Mouse (Mus musculus): ENCODE results near the gene Slc41a2. TPM values are rescaled to one million over a fixed set of nuclear protein-coding genes. Genes with fewer than 3 reads are reported as not detected.

Gene Slc41a2
- polyA plus RNA-seq, 2 experiments, result 0.06 to 0.14 TPM

GRCm38 (mm10) chr10:83350689-83351088, 13.0 kb upstream of the Slc41a2 start:
- TF ChIP-seq CTCF (IDR thresholded peaks at IDR 0.05; ENCODE audit: low read depth) (no peak), EP300 (IDR thresholded peaks at IDR 0.05; ENCODE audit: low read depth) (no peak)
- H3K9me3 ChIP-seq (ENCODE audit: control insufficient read depth, low read length), result no peaks in the 10 kb centered on the region
- H3K4me2 ChIP-seq (ENCODE audit: low read depth), result no peak overlapping the region
- no peaks in the 10 kb centered on the region for H3K36me3 ChIP-seq (replicated peaks; ENCODE audit: control insufficient read depth, insufficient read depth, low read depth)
- DNase-seq (ENCODE audit: low read depth in 3 of 3, low spot score in 3 of 3), result no peak
- H3K9ac ChIP-seq (replicated peaks), result no peak overlapping the region
- no peak for ATAC-seq (ENCODE audit: insufficient read depth)
- no peaks in the 10 kb centered on the region for H3K27me3 ChIP-seq (ENCODE audit: control insufficient read depth, insufficient read depth, low read length)
- no peak overlapping the region for H3K27ac ChIP-seq
- H3K4me3 ChIP-seq (ENCODE audit: insufficient read depth in 1 of 2, low read depth in 2 of 2, low read length in 2 of 2), result no peak overlapping the region
- peaks cover 0 to 6% of the 10 kb centered on the region in 2 experiments; a peak in 2 of 4 replicates for H3K4me1 ChIP-seq (replicated peaks; ENCODE audit: control insufficient read depth in 2 of 2, insufficient read depth in 2 of 2, low read length in 1 of 2)
- WGBS (ENCODE audit: insufficient replicate concordance), result 46% methylated on average over 2 of the region's 2 CpGs

- no peak overlapping the region for H3K4me3 ChIP-seq (ENCODE audit: insufficient read depth in 1 of 2, low read depth in 2 of 2, low read length in 2 of 2)
- TF ChIP-seq EP300 (IDR thresholded peaks at IDR 0.05; ENCODE audit: low read depth), result no peak
- no peak for TF ChIP-seq CTCF (IDR thresholded peaks at IDR 0.05; ENCODE audit: low read depth)
- no peaks in the 10 kb centered on the region for H3K9me3 ChIP-seq (ENCODE audit: control insufficient read depth, low read length)
- H3K36me3 ChIP-seq (replicated peaks; ENCODE audit: control insufficient read depth, insufficient read depth, low read depth), result no peaks in the 10 kb centered on the region
- H3K27ac ChIP-seq, result no peak overlapping the region
- no peak for ATAC-seq (ENCODE audit: insufficient read depth)
- 32% methylated on average over 7 of the region's 7 CpGs for WGBS (ENCODE audit: insufficient replicate concordance)
- peaks cover 0 to 2% of the 10 kb centered on the region in 2 experiments; a peak in 1 of 4 replicates for H3K4me1 ChIP-seq (replicated peaks; ENCODE audit: control insufficient read depth in 2 of 2, insufficient read depth in 2 of 2, low read length in 1 of 2)
- H3K4me2 ChIP-seq (ENCODE audit: low read depth), result no peak overlapping the region
- no peaks in the 10 kb centered on the region for H3K27me3 ChIP-seq (ENCODE audit: control insufficient read depth, insufficient read depth, low read length)
- DNase-seq (ENCODE audit: low read depth in 3 of 3, low spot score in 3 of 3), result no peak
- no peak overlapping the region for H3K9ac ChIP-seq (replicated peaks)
Measured at GRCm38 (mm10) chr10:83347494-83347893, 9.8 kb upstream of the Slc41a2 start.

- no peak for TF ChIP-seq EP300 (IDR thresholded peaks at IDR 0.05; ENCODE audit: low read depth)
- TF ChIP-seq CTCF (IDR thresholded peaks at IDR 0.05; ENCODE audit: low read depth), result no peak
- 62% methylated on average over 5 of the region's 5 CpGs for WGBS (ENCODE audit: insufficient replicate concordance)
Measured at GRCm38 (mm10) chr10:83346359-83346736, 8.7 kb upstream of the Slc41a2 start.

DNA sequence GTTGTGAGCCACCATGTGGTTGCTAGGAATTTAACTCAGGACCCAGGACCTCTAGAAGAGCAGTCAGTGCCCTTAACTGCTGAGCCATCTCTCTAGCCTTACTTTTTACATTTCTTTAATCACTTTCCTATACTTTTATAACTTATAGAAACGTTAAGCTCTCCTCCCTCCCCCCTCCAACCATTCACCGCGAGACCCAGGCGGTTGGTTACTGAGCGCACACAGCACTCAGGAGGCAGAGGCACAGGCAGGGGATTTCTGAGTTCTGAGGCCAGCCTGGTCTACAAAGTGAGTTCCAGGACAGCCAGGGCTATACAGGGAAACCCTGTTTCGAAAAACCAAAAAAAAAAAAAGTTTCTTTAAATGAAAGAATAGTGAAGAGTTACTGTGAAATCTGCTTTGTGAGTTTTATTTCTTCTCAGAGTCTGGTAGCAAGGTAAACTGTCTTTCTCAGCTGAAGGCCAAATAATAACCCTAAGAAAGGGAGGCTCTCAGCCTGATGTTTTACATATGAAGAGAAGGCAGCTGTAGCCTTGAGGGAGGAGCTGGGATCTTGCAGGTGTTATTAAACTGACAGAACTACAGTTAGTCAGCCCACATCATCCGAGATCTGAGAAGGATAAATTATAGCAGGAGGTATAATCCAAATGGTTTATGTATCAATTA, 8.1 kb upstream of the Slc41a2 start:
- no peak overlapping the region for H3K9ac ChIP-seq (replicated peaks)
- ATAC-seq (ENCODE audit: insufficient read depth) (no peak), DNase-seq (ENCODE audit: low read depth in 3 of 3, low spot score in 3 of 3) (no peak)
- H3K9me3 ChIP-seq (ENCODE audit: control insufficient read depth, low read length), result no peaks in the 10 kb centered on the region
- H3K4me2 ChIP-seq (ENCODE audit: low read depth), result no peak overlapping the region
- H3K27me3 ChIP-seq (ENCODE audit: control insufficient read depth, insufficient read depth, low read length), result no peaks in the 10 kb centered on the region
- H3K36me3 ChIP-seq (replicated peaks; ENCODE audit: control insufficient read depth, insufficient read depth, low read depth), result no peaks in the 10 kb centered on the region
- TF ChIP-seq CTCF (IDR thresholded peaks at IDR 0.05; ENCODE audit: low read depth) (no peak), EP300 (IDR thresholded peaks at IDR 0.05; ENCODE audit: low read depth) (no peak)
- no peak overlapping the region for H3K4me3 ChIP-seq (ENCODE audit: insufficient read depth in 1 of 2, low read depth in 2 of 2, low read length in 2 of 2)
- no peak overlapping the region for H3K27ac ChIP-seq
- H3K4me1 ChIP-seq (replicated peaks; ENCODE audit: control insufficient read depth in 2 of 2, insufficient read depth in 2 of 2, low read length in 1 of 2), result peaks cover 0 to 2% of the 10 kb centered on the region in 2 experiments; a peak in 1 of 4 replicates
- 52% methylated on average over 7 of the region's 7 CpGs for WGBS (ENCODE audit: insufficient replicate concordance)

More at GRCm38 (mm10) chr10:83346359-83346736, 8.7 kb upstream of the Slc41a2 start:
- Histone ChIP-seq H3K36me3 (replicated peaks; ENCODE audit: control insufficient read depth, insufficient read depth, low read depth) (no peaks in the 10 kb centered on the region), H3K9ac (replicated peaks) (no peak overlapping the region), H3K4me1 (replicated peaks; ENCODE audit: control insufficient read depth in 2 of 2, insufficient read depth in 2 of 2, low read length in 1 of 2) (peaks cover 0 to 2% of the 10 kb centered on the region in 2 experiments; a peak in 1 of 4 replicates), H3K27me3 (ENCODE audit: control insufficient read depth, insufficient read depth, low read length) (no peaks in the 10 kb centered on the region), H3K4me2 (ENCODE audit: low read depth) (no peak overlapping the region), H3K9me3 (ENCODE audit: control insufficient read depth, low read length) (no peaks in the 10 kb centered on the region), H3K27ac (no peak overlapping the region), H3K4me3 (ENCODE audit: insufficient read depth in 1 of 2, low read depth in 2 of 2, low read length in 2 of 2) (no peak overlapping the region)
- ATAC-seq (ENCODE audit: insufficient read depth) (no peak), DNase-seq (ENCODE audit: low read depth in 3 of 3, low spot score in 3 of 3) (no peak)

DNA sequence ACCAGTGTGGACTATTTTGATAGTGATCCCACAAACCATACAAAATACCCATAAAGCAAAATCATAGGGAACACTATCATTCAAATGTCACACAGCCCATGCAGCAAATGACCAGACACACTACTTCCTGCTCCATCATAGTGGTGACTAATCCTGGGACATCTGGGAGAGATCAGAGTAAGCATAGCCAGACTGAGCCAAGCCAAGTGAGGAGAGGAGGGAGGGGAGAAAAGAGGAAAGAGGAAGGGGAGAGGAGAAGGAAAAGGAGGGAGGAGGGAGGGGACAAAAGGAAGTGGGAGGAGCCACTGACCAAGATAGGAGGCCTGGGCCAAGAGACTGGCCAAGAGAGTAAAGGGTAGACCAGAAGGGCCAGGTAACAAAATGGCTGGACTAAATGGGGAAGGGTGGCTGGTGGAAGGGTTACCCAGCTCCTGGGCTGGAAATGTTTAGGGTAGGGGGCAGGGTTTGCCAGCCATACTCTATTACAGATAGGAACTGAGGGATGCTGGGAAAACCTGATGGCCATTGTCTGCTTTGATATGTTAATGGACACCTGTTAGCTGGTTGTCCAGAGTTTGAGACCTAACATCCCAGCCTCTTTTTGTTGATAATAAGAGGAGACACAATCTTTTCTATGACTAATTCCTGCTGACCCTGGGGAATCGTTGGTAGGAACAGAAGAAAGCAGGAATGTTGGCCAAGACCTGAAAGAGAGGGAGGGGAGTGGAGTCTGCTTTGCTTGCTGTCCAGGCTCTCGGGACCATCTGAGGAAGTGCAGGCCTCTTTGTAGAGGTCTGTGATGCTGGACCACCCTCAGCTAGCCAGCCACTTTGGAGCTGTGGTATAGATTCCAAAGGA, 6.4 kb upstream of the Slc41a2 start:
- TF ChIP-seq EP300 (IDR thresholded peaks at IDR 0.05; ENCODE audit: low read depth) (no peak), CTCF (IDR thresholded peaks at IDR 0.05; ENCODE audit: low read depth) (no peak)
- H3K4me2 ChIP-seq (ENCODE audit: low read depth), result no peak overlapping the region
- H3K4me1 ChIP-seq (replicated peaks; ENCODE audit: control insufficient read depth in 2 of 2, insufficient read depth in 2 of 2, low read length in 1 of 2), result peaks cover 0 to 2% of the 10 kb centered on the region in 2 experiments; a peak in 1 of 4 replicates
- no peaks in the 10 kb centered on the region for H3K36me3 ChIP-seq (replicated peaks; ENCODE audit: control insufficient read depth, insufficient read depth, low read depth)
- H3K9me3 ChIP-seq (ENCODE audit: control insufficient read depth, low read length), result no peaks in the 10 kb centered on the region
- WGBS (ENCODE audit: insufficient replicate concordance), result 46% methylated on average over 2 of the region's 2 CpGs
- no peak overlapping the region for H3K27ac ChIP-seq
- ATAC-seq (ENCODE audit: insufficient read depth) (no peak), DNase-seq (ENCODE audit: low read depth in 3 of 3, low spot score in 3 of 3) (no peak)
- no peaks in the 10 kb centered on the region for H3K27me3 ChIP-seq (ENCODE audit: control insufficient read depth, insufficient read depth, low read length)
- H3K4me3 ChIP-seq (ENCODE audit: insufficient read depth in 1 of 2, low read depth in 2 of 2, low read length in 2 of 2), result no peak overlapping the region
- no peak overlapping the region for H3K9ac ChIP-seq (replicated peaks)

Measured in liver, embryonic 14.5 days (tissue).